Mouse (Mus musculus): ENCODE data around the gene H2-D1.

The H2-D1 gene

GRCm38 (mm10) chr17:35247144-35247543, 15.4 kb upstream of the H2-D1 start:
- no peaks in the 10 kb centered on the region for H3K27me3 ChIP-seq (ENCODE audit: control insufficient read depth, insufficient read depth, low read length, poor library complexity, severe bottlenecking)
- peaks cover 37% of the 10 kb centered on the region for H3K36me3 ChIP-seq (ENCODE audit: control insufficient read depth, insufficient read depth, low read length, poor library complexity, severe bottlenecking)
- no peak for DNase-seq (ENCODE audit: low read depth, low spot score)

GRCm38 (mm10) chr17:35248986-35249385, 13.5 kb upstream of the H2-D1 start:
- Histone ChIP-seq H3K27me3 (ENCODE audit: control insufficient read depth, insufficient read depth, low read length, poor library complexity, severe bottlenecking) (no peaks in the 10 kb centered on the region), H3K36me3 (ENCODE audit: control insufficient read depth, insufficient read depth, low read length, poor library complexity, severe bottlenecking) (peaks cover 46% of the 10 kb centered on the region)
- DNase-seq (ENCODE audit: low read depth, low spot score), result no peak

GRCm38 (mm10) chr17:35249451-35250197, 12.9 kb upstream of the H2-D1 start:
- DNase-seq (ENCODE audit: low read depth, low spot score), result no peak
- H3K27me3 ChIP-seq (ENCODE audit: control insufficient read depth, insufficient read depth, low read length, poor library complexity, severe bottlenecking), result no peaks in the 10 kb centered on the region
- H3K36me3 ChIP-seq (ENCODE audit: control insufficient read depth, insufficient read depth, low read length, poor library complexity, severe bottlenecking), result peaks cover 44% of the 10 kb centered on the region

- no peaks in the 10 kb centered on the region for H3K27me3 ChIP-seq (ENCODE audit: control insufficient read depth, insufficient read depth, low read length, poor library complexity, severe bottlenecking)
- H3K36me3 ChIP-seq (ENCODE audit: control insufficient read depth, insufficient read depth, low read length, poor library complexity, severe bottlenecking), result peaks cover 37% of the 10 kb centered on the region
- no peak for DNase-seq (ENCODE audit: low read depth, low spot score)
Measured at GRCm38 (mm10) chr17:35250348-35251120, 12.0 kb upstream of the H2-D1 start.

- Histone ChIP-seq H3K27me3 (ENCODE audit: control insufficient read depth, insufficient read depth, low read length, poor library complexity, severe bottlenecking) (no peaks in the 10 kb centered on the region), H3K36me3 (ENCODE audit: control insufficient read depth, insufficient read depth, low read length, poor library complexity, severe bottlenecking) (peaks cover 37% of the 10 kb centered on the region)
- DNase-seq (ENCODE audit: low read depth, low spot score), result no peak
Measured at GRCm38 (mm10) chr17:35251162-35251719, 11.3 kb upstream of the H2-D1 start.

- peaks cover 35% of the 10 kb centered on the region for H3K36me3 ChIP-seq (ENCODE audit: control insufficient read depth, insufficient read depth, low read length, poor library complexity, severe bottlenecking)
- no peak for DNase-seq (ENCODE audit: low read depth, low spot score)
- H3K27me3 ChIP-seq (ENCODE audit: control insufficient read depth, insufficient read depth, low read length, poor library complexity, severe bottlenecking), result no peaks in the 10 kb centered on the region
Measured at GRCm38 (mm10) chr17:35251981-35252380, 10.5 kb upstream of the H2-D1 start.

GRCm38 (mm10) chr17:35252619-35253292, 9.8 kb upstream of the H2-D1 start:
- no peak for DNase-seq (ENCODE audit: low read depth, low spot score)
- Histone ChIP-seq H3K27me3 (ENCODE audit: control insufficient read depth, insufficient read depth, low read length, poor library complexity, severe bottlenecking) (no peaks in the 10 kb centered on the region), H3K36me3 (ENCODE audit: control insufficient read depth, insufficient read depth, low read length, poor library complexity, severe bottlenecking) (peaks cover 31% of the 10 kb centered on the region)

- H3K27me3 ChIP-seq (ENCODE audit: control insufficient read depth, insufficient read depth, low read length, poor library complexity, severe bottlenecking), result no peaks in the 10 kb centered on the region
- peaks cover 28% of the 10 kb centered on the region for H3K36me3 ChIP-seq (ENCODE audit: control insufficient read depth, insufficient read depth, low read length, poor library complexity, severe bottlenecking)
- no peak for DNase-seq (ENCODE audit: low read depth, low spot score)
Measured at GRCm38 (mm10) chr17:35253293-35254093, 9.0 kb upstream of the H2-D1 start.

- Histone ChIP-seq H3K36me3 (ENCODE audit: control insufficient read depth, insufficient read depth, low read length, poor library complexity, severe bottlenecking) (peaks cover 21% of the 10 kb centered on the region), H3K27me3 (ENCODE audit: control insufficient read depth, insufficient read depth, low read length, poor library complexity, severe bottlenecking) (no peaks in the 10 kb centered on the region)
- peak; percentile 82 for DNase-seq (ENCODE audit: low read depth, low spot score)
Measured at GRCm38 (mm10) chr17:35254241-35255098, 8.1 kb upstream of the H2-D1 start.

GRCm38 (mm10) chr17:35255301-35255700, 7.2 kb upstream of the H2-D1 start:
- no peaks in the 10 kb centered on the region for H3K27me3 ChIP-seq (ENCODE audit: control insufficient read depth, insufficient read depth, low read length, poor library complexity, severe bottlenecking)
- DNase-seq (ENCODE audit: low read depth, low spot score), result no peak

GRCm38 (mm10) chr17:35255704-35256103, 6.8 kb upstream of the H2-D1 start:
- peaks cover 14% of the 10 kb centered on the region for H3K36me3 ChIP-seq (ENCODE audit: control insufficient read depth, insufficient read depth, low read length, poor library complexity, severe bottlenecking)
- no peaks in the 10 kb centered on the region for H3K27me3 ChIP-seq (ENCODE audit: control insufficient read depth, insufficient read depth, low read length, poor library complexity, severe bottlenecking)
- DNase-seq (ENCODE audit: low read depth, low spot score), result no peak

More at GRCm38 (mm10) chr17:35255301-35255700, 7.2 kb upstream of the H2-D1 start:
- peaks cover 17% of the 10 kb centered on the region for H3K36me3 ChIP-seq (ENCODE audit: control insufficient read depth, insufficient read depth, low read length, poor library complexity, severe bottlenecking)

GRCm38 (mm10) chr17:35257378-35257777, 5.2 kb upstream of the H2-D1 start:
- no peak for DNase-seq (ENCODE audit: low read depth, low spot score)
- H3K27me3 ChIP-seq (ENCODE audit: control insufficient read depth, insufficient read depth, low read length, poor library complexity, severe bottlenecking), result no peaks in the 10 kb centered on the region
- peaks cover 11% of the 10 kb centered on the region for H3K36me3 ChIP-seq (ENCODE audit: control insufficient read depth, insufficient read depth, low read length, poor library complexity, severe bottlenecking)

GRCm38 (mm10) chr17:35257824-35258491, 4.6 kb upstream of the H2-D1 start:
- Histone ChIP-seq H3K27me3 (ENCODE audit: control insufficient read depth, insufficient read depth, low read length, poor library complexity, severe bottlenecking) (no peaks in the 10 kb centered on the region), H3K36me3 (ENCODE audit: control insufficient read depth, insufficient read depth, low read length, poor library complexity, severe bottlenecking) (peaks cover 6% of the 10 kb centered on the region)
- DNase-seq (ENCODE audit: low read depth, low spot score), result peak; percentile 96
